Mouse (Mus musculus) stomach, postnatal 0 days (tissue): ENCODE results near the gene Flnb.

ENCODE experiments used
- CTCF ChIP-seq: IDR thresholded peaks from 2 replicates; pipeline ENCODE4 v1.5.1; 2016; ENCODE audit warnings: antibody characterized with exemption, low read depth, mild to moderate bottlenecking, moderate library complexity
- EP300 ChIP-seq: optimal IDR thresholded peaks from 2 replicates; pipeline ENCODE3; 2016; ENCODE audit warnings: antibody characterized with exemption

- TF ChIP-seq CTCF (no peak), EP300 (no peak)
These were observed 14.1 kb downstream of the Flnb start for GRCm38 (mm10) chr14:7831770-7832439.
